Mouse (Mus musculus): ENCODE measurements around the gene Rtl1. TPM values are rescaled to one million over a fixed set of nuclear protein-coding genes. Genes with fewer than 3 reads are reported as not detected.
A peak's percentile ranks its signal among the peaks of the same experiment; 100 is the strongest.

Gene Rtl1
- 1.8 TPM in 2 replicates for polyA plus RNA-seq (2015; fragmentation: Nextera tagmentation; extraction: Ambion mirVana)

DNA sequence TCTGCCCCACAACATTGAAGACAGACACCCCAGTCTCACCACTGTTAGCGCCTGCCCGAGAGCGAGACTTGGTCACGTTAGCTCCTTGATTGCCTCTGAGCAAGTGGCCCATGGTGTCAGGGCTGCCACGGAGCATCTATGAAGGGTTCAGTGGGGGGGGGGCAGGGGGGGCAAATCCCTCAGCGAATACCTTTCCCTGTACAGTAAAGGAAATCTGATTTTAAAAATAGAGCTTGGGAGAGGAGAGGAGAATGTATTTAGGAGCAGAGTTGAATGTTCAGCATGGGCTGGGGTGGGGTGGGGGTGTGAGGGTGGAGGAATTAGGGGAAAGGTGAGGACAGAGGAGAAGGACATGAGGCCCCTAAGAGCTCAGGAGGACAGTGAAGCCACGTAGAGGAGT is at the start of gene Rtl1:
Gene Rtl1, minus strand, starts transcription at position 101 of the 400 bp plus-strand sequence.
- H3K4me3 ChIP-seq = no peak within 1 kb of the TSS
- no peak within 1 kb of the TSS for H3K4me2 ChIP-seq
- 92% methylated on average over 7 of the region's 7 CpGs for WGBS
- H3K27me3 ChIP-seq = no peaks in the 10 kb centered on the region
- H3K9ac ChIP-seq = no peak within 1 kb of the TSS
- H3K36me3 ChIP-seq = peaks cover 34% of the 10 kb centered on the region
- ATAC-seq (ENCODE audit: insufficient number of reproducible peaks, insufficient read depth, low FRiP score, low TSS enrichment, low read depth) = no peak
- peak within 1 kb of the TSS; percentile 61; the same call in 1 of the 2 replicates for H3K27ac ChIP-seq
- H3K9me3 ChIP-seq = no peaks in the 10 kb centered on the region
- peaks cover 36% of the 10 kb centered on the region for H3K4me1 ChIP-seq

DNA sequence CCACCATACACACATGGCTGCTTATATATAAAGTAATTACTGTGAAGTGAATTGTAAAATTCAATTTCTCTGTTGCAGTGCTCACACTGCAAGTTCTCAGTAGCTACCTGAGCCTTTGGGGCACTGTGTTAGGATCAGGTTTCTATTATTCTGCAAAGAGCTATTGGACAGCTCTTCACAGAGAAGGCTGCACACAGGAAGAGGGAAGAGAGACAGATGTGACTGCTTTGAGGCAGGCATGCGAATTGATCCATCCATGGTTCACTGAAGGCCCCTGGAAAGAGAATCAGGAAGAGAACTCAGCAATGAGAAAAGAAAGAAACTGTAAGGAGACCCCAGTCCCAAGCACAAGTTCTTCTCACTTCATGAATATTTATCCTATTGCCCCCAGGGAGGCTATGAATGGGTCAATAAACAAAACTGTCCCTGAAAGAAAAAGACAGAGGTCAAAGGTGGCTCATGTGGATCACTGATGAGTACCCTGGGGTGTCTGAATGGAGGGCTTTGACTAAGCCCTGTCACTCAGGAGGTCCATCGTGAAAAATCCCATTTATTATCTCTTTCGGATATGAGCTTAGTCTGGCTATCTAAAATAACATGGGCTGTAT is 40.5 kb upstream of the Rtl1 start:
- H3K4me2 ChIP-seq = no peak overlapping the region
- no peak overlapping the region for H3K4me3 ChIP-seq
- no peaks in the 10 kb centered on the region for H3K9me3 ChIP-seq
- ATAC-seq (ENCODE audit: insufficient number of reproducible peaks, insufficient read depth, low FRiP score, low TSS enrichment, low read depth) = no peak
- WGBS = 42% methylated on average over 3 of the region's 3 CpGs
- no peak overlapping the region for H3K27ac ChIP-seq
- H3K9ac ChIP-seq = no peak overlapping the region
- H3K4me1 ChIP-seq = no peaks in the 10 kb centered on the region
- H3K27me3 ChIP-seq = no peaks in the 10 kb centered on the region
- peaks cover 6% of the 10 kb centered on the region; the same call in 1 of the 2 replicates for H3K36me3 ChIP-seq

DNA sequence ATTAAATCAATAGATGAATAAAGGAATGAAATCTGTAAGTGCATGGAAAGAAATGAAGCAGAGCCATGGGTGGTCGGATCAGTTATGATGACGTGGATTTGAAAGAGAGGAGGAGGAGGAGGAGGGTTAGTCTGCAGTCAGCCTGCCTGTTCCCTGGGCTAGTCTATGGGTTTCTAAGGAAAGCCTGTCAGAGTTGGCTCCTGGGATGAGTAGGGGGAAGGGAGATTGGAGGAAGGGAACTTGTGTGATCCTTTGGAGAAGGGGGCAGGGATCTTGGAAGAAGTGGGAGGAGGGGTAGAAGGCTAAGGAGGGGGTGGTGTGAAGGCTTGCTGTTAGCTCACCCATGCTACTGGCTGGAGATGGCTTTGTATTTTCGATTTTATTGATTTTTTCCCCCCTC is 31.9 kb upstream of the Rtl1 start:
- H3K4me3 ChIP-seq = no peak overlapping the region
- no peak overlapping the region for H3K4me2 ChIP-seq
- H3K4me1 ChIP-seq = no peaks in the 10 kb centered on the region
- 46% methylated on average over 3 of the region's 3 CpGs for WGBS
- H3K9ac ChIP-seq = no peak overlapping the region
- ATAC-seq (ENCODE audit: insufficient number of reproducible peaks, insufficient read depth, low FRiP score, low TSS enrichment, low read depth) = no peak
- no peaks in the 10 kb centered on the region for H3K27me3 ChIP-seq
- H3K36me3 ChIP-seq = no peaks in the 10 kb centered on the region
- no peaks in the 10 kb centered on the region for H3K9me3 ChIP-seq
- H3K27ac ChIP-seq = no peak overlapping the region

DNA sequence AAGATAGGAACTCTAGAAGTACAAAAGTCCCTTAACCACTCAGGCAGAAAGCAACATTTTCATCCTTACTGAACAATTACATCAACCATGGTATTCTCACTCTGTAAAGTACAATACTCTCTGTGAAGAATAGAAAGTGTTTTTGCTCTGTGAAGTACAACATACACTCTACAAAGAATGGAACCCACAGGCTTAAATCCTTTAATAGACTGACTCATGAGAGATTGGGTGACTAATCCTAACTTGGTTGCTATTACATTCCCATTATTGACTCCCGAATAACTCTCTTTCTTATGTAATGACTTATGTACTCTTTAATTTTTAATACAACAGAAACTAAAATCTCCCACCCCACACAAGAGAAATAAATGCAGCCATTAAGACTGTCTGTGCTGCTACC is 28.8 kb upstream of the Rtl1 start:
- no peak for ATAC-seq (ENCODE audit: insufficient number of reproducible peaks, insufficient read depth, low FRiP score, low TSS enrichment, low read depth)
- no peaks in the 10 kb centered on the region for H3K4me1 ChIP-seq
- peaks cover 6% of the 10 kb centered on the region; the same call in 1 of the 2 replicates for H3K36me3 ChIP-seq
- no peak overlapping the region for H3K9ac ChIP-seq
- H3K4me3 ChIP-seq = no peak overlapping the region
- H3K9me3 ChIP-seq = no peaks in the 10 kb centered on the region
- WGBS = 73% methylated on average over 1 of the region's 1 CpGs
- H3K27ac ChIP-seq = no peak overlapping the region
- no peak overlapping the region for H3K4me2 ChIP-seq
- H3K27me3 ChIP-seq = no peaks in the 10 kb centered on the region

DNA sequence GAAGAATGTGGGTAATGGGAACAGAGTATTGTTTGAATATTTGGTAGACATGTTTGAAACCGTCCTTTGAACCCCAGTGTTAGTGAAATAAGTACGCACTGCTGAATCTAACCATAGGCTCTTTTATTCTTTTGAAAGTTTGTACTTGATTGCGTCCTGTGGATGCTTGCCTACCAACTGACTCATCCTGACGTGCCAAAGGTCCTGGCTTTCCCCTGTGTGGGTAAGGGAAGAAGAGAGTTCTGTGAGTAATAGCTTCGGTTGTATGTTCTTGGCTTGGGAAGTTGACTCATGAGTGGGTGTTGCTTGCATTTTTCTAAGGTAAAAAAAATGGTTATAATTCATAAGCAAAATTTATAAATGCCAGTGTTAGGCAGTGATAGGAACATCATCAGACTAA is 26.8 kb upstream of the Rtl1 start:
- ATAC-seq (ENCODE audit: insufficient number of reproducible peaks, insufficient read depth, low FRiP score, low TSS enrichment, low read depth) = no peak
- Histone ChIP-seq H3K4me1 (no peaks in the 10 kb centered on the region), H3K4me3 (no peak overlapping the region), H3K4me2 (no peak overlapping the region), H3K9me3 (no peaks in the 10 kb centered on the region), H3K36me3 (peaks cover 6% of the 10 kb centered on the region; the same call in 1 of the 2 replicates), H3K9ac (no peak overlapping the region), H3K27ac (no peak overlapping the region), H3K27me3 (no peaks in the 10 kb centered on the region)
- WGBS = 85% methylated on average over 5 of the region's 5 CpGs

DNA sequence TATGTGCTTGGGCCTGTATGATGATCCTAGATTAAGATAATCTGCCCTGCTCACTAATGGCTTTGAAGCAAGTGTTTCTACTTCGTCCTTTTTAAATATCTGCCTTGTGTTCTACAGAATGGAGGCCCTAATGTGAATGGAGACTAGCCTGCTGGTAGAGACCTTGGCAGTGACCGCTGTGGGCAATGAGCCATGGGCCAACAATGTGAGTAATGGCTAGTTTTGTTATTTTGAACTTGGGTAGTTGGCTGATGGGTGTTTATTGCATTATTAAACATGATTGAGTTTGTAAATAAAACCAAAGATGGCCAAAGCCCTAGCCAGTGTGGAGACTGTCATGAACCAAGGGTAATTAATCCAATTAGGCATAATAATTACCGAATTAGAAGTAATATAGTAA is 20.1 kb upstream of the Rtl1 start:
- Histone ChIP-seq H3K36me3 (peaks cover 25% of the 10 kb centered on the region), H3K9ac (no peak overlapping the region), H3K27ac (no peak overlapping the region), H3K4me3 (no peak overlapping the region), H3K27me3 (no peaks in the 10 kb centered on the region), H3K9me3 (no peaks in the 10 kb centered on the region), H3K4me2 (no peak overlapping the region), H3K4me1 (no peaks in the 10 kb centered on the region)
- 90% methylated on average over 3 of the region's 3 CpGs for WGBS
- no peak for ATAC-seq (ENCODE audit: insufficient number of reproducible peaks, insufficient read depth, low FRiP score, low TSS enrichment, low read depth)

DNA sequence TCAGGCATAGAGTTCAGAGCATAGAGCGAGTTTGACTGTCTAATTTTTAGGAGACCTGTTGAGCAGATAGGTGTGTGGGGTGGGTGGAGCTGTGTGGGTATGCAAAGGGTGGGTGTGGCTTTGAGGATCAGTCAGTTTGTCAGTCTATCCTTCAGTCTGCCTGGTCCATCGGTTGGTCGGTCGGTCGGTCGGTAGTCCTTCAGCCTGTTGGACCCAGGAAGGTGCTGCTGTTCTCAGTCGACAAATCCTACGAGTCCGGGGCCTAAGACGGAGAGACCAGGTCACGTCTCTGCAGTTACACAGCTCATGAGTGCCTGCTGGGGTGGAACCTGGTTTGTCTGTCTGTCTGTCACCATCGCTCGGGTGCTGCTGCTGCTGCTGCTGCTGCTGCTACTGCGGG is 17.9 kb upstream of the Rtl1 start:
- Histone ChIP-seq H3K9ac (no peak overlapping the region), H3K9me3 (no peaks in the 10 kb centered on the region), H3K4me2 (no peak overlapping the region), H3K27ac (no peak overlapping the region), H3K27me3 (peaks cover 15% of the 10 kb centered on the region), H3K36me3 (peaks cover 43% of the 10 kb centered on the region), H3K4me1 (no peaks in the 10 kb centered on the region; the same call in 1 of the 2 replicates), H3K4me3 (no peak overlapping the region)
- WGBS = 89% methylated on average over 14 of the region's 14 CpGs
- ATAC-seq (ENCODE audit: insufficient number of reproducible peaks, insufficient read depth, low FRiP score, low TSS enrichment, low read depth) = no peak

DNA sequence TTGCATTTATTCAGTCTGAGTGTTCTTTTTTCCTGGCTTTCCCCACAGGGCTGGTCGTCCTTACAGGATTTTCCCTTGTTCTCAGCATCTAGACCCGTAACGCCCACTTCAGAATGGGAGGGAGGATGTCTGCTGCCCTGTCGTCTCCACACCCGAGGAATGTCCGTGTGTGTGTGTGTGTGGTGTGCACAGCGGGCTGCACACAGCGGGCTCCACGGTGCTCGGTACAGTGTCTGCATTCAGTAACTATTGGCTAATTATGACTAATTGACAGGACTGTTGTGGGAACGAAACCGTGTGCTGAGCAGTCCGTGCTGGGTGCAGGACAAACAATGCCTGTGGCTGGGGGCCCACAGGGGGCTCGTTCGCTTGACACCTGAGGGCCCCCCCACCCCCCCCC is 17.0 kb upstream of the Rtl1 start:
- ATAC-seq (ENCODE audit: insufficient number of reproducible peaks, insufficient read depth, low FRiP score, low TSS enrichment, low read depth) = no peak; the same call in 1 of the 2 replicates
- Histone ChIP-seq H3K27ac (no peak overlapping the region), H3K9me3 (no peaks in the 10 kb centered on the region), H3K9ac (no peak overlapping the region), H3K36me3 (peaks cover 50% of the 10 kb centered on the region), H3K27me3 (peaks cover 23% of the 10 kb centered on the region), H3K4me1 (peaks cover 5% of the 10 kb centered on the region), H3K4me3 (no peak overlapping the region), H3K4me2 (peak overlapping the region; percentile 37)
- WGBS = 42% methylated on average over 15 of the region's 15 CpGs

DNA sequence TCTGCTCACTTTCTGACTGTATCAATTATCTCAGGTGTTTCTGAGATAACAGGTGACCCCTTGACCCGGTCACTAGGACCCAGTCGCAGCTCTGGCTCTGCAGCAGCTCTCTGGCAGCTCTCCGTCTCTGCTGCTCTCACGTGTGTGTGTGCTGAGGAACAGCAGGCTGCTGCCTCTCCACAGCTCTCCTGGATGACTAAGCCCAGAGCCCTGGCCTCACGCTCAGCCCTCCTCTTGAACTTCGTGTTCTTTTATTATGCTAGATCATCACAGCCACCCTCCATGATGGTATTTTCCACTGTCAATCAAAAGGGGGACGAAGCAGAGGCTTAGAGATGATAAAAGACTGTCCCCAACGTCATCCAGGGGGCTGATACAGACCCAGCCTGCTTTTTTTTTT is 15.2 kb upstream of the Rtl1 start:
- no peak overlapping the region for H3K27ac ChIP-seq
- WGBS = 75% methylated on average over 8 of the region's 8 CpGs
- peaks cover 58% of the 10 kb centered on the region for H3K36me3 ChIP-seq
- H3K27me3 ChIP-seq = peaks cover 25% of the 10 kb centered on the region
- ATAC-seq (ENCODE audit: insufficient number of reproducible peaks, insufficient read depth, low FRiP score, low TSS enrichment, low read depth) = no peak
- no peak overlapping the region for H3K4me3 ChIP-seq
- H3K4me1 ChIP-seq = peaks cover 5% of the 10 kb centered on the region
- H3K9me3 ChIP-seq = no peaks in the 10 kb centered on the region; the same call in 1 of the 2 replicates
- no peak overlapping the region for H3K9ac ChIP-seq
- no peak overlapping the region for H3K4me2 ChIP-seq

DNA sequence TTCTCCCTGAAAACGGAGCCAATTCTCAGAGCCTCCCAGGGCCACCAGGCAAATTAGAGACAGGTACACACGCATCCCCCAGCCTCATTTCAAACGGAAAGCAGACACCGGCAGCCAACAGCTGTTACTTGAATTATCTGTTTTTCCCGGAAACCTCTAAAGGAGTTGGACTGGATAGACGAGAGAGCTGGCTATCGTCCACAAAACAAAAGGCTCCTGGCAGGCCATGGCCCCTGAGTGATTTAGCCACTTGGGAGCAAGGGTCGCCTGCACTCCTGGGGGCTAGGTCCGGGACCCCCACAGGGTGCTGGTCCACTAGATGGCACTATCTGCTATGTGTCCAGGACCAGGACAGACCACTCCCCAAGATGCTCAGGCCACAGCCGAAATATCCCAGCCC is 14.3 kb upstream of the Rtl1 start:
- Histone ChIP-seq H3K4me1 (peaks cover 5% of the 10 kb centered on the region), H3K36me3 (peaks cover 67% of the 10 kb centered on the region), H3K4me3 (no peak overlapping the region), H3K4me2 (no peak overlapping the region), H3K27ac (no peak overlapping the region), H3K9ac (no peak overlapping the region), H3K27me3 (peaks cover 29% of the 10 kb centered on the region), H3K9me3 (no peaks in the 10 kb centered on the region; the same call in none of the 2 replicates)
- ATAC-seq (ENCODE audit: insufficient number of reproducible peaks, insufficient read depth, low FRiP score, low TSS enrichment, low read depth) = no peak
- WGBS = 40% methylated on average over 10 of the region's 10 CpGs

DNA sequence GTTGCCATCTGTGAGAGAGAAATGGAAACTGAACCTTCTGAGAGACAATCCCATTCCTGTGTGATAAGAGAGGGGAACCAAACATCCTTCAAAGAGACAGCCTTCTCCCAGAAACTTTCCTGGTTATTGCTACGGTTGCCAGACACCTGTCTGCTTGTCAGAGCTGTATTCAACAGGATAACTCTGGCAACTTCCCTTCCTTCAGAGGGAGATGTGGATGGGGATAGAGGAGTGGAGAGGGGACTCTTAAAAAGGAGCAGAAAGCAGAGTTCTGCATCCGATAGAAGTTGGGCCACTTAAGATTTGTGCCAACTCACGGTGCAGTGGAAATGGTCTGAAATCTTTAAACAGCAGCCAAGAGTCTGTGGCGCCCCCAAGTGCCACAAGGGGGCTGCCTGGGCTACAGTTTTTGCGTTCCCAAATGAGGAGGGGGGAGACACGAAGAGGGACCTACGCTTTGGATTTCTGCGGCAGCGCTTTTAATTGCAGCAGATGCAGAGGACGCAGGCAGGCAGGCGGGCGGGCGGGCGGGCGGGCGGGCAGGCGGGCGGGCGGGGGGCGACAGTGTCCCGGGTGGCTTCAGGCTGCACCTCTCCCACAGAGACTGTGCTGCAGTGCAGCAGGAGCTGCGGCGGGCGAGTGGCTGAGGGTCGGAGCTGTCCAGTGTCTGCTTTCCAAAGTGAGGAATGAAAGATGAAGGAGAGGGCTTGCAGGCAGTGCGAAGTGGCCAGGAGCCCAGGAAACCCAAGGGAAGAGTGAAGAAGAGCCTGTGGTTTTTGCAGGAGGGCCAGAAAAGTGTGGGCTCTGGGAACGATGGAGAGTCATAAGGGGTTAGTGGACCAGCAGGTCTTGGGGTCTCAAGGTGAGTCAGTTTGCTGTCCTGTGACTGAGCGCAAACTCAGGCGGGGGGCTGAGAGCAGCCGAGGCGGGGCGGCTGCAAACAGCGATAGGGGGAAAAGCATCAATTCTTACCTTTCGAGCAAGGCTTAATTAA is 12.6 kb upstream of the Rtl1 start:
- ATAC-seq (ENCODE audit: insufficient number of reproducible peaks, insufficient read depth, low FRiP score, low TSS enrichment, low read depth) = no peak
- Histone ChIP-seq H3K36me3 (peaks cover 84% of the 10 kb centered on the region), H3K9me3 (no peaks in the 10 kb centered on the region; the same call in none of the 2 replicates), H3K4me3 (peak overlapping the region; percentile 23), H3K4me2 (peak overlapping the region; percentile 41), H3K4me1 (peaks cover 11% of the 10 kb centered on the region), H3K27me3 (peaks cover 29% of the 10 kb centered on the region), H3K9ac (0 out of 2 replicates have a peak overlapping the region, but pooled peaks have one; percentile 36), H3K27ac (no peak overlapping the region)
- 40% methylated on average over 29 of the region's 34 CpGs for WGBS
